Mouse (Mus musculus): ENCODE results near the gene Dpep2nb. TPM values are rescaled to one million over a fixed set of nuclear protein-coding genes. Genes with fewer than 3 reads are reported as not detected.

Dpep2nb gene
- total and polyA plus RNA-seq, 3 experiments: not detected

GRCm38 (mm10) chr8:105992499-105992898 lies 13.3 kb downstream of the Dpep2nb start:
- Histone ChIP-seq H3K27ac (ENCODE audit: insufficient read depth, low read depth) (peak overlapping the region; percentile 28; the same call in 1 of the 2 replicates), H3K4me3 (replicated peaks in 1 of 3; ENCODE audit: low read depth in 2 of 3, low read length in 2 of 3, poor library complexity in 1 of 3) (no peak overlapping the region), H3K9me3 (replicated peaks; ENCODE audit: low read length) (no peaks in the 10 kb centered on the region), H3K79me2 (replicated peaks; ENCODE audit: control insufficient read depth, extremely low read depth, insufficient read depth, poor library complexity, severe bottlenecking) (no peaks in the 10 kb centered on the region), H3K4me1 (ENCODE audit: control insufficient read depth in 1 of 2, insufficient read depth in 2 of 2) (peaks cover 16 to 44% of the 10 kb centered on the region in 2 experiments), H3K27me3 (replicated peaks) (peaks cover 4% of the 10 kb centered on the region), H3K9ac (ENCODE audit: insufficient read depth, low read depth) (no peak overlapping the region), H3K36me3 (replicated peaks in 1 of 2; ENCODE audit: control insufficient read depth in 1 of 2, insufficient read depth in 1 of 2, low read length in 1 of 2) (no peaks in the 10 kb centered on the region), H3K4me2 (ENCODE audit: insufficient read depth, low read depth, poor library complexity, severe bottlenecking) (peak overlapping the region; percentile 83)
- in situ Hi-C loops (cut with MboI; ENCODE audit: low pct_ligation_motif_present, low pct_unique_long_range_greater_than_20kb, low sequenced_read_pairs) (loop anchor here (5.0 kb wide), 1 partner anchor 35 kb away; no protein-coding TSS in a partner anchor), dilution Hi-C loops (cut with MboI; ENCODE audit: extremely low pct_ligation_motif_present, extremely low pct_unique_long_range_greater_than_20kb, low sequenced_read_pairs) (no loop called here)
- TF ChIP-seq TCF12 (IDR thresholded peaks at IDR 0.05; ENCODE audit: low read depth, low read length): peak; percentile 67; the same call in 1 of the 2 replicates
- peak; percentile 46; the same call in 1 of the 2 replicates for TF ChIP-seq MXI1 (IDR thresholded peaks at IDR 0.05; ENCODE audit: low read depth, low read length)
- TF ChIP-seq MAFK (IDR thresholded peaks at IDR 0.05; ENCODE audit: insufficient replicate concordance, low read length): peak; percentile 70; the same call in 1 of the 2 replicates
- TF ChIP-seq USF1 (IDR thresholded peaks at IDR 0.05; ENCODE audit: low read depth, low read length): no peak
- no peak for TF ChIP-seq POLR2AphosphoS2 (IDR thresholded peaks at IDR 0.05; ENCODE audit: low read depth, low read length)
- TF ChIP-seq HCFC1 (IDR thresholded peaks at IDR 0.05; ENCODE audit: low read depth, low read length): peak; percentile 46
- peak; percentile 39; the same call in 1 of the 2 replicates for TF ChIP-seq ELF1 (IDR thresholded peaks at IDR 0.05; ENCODE audit: low read depth, low read length)
- TF ChIP-seq IRF4 (IDR thresholded peaks at IDR 0.05; ENCODE audit: low read depth, low read length): peak; percentile 97
- no peak for TF ChIP-seq JUN (IDR thresholded peaks at IDR 0.05; ENCODE audit: insufficient read depth, low read depth, low read length)
- peak; percentile 70; the same call in 1 of the 2 replicates for TF ChIP-seq MEF2A (IDR thresholded peaks at IDR 0.05; ENCODE audit: borderline replicate concordance, low read depth, low read length)
- peak; percentile 93 for TF ChIP-seq EP300 (IDR thresholded peaks at IDR 0.05; ENCODE audit: low read length)
- no peak for TF ChIP-seq E2F4 (IDR thresholded peaks at IDR 0.05; ENCODE audit: insufficient replicate concordance, low read depth, low read length)
- TF ChIP-seq SIN3A (IDR thresholded peaks at IDR 0.05; ENCODE audit: low read length): peak; percentile 73
- peak; percentile 99 for TF ChIP-seq ZNF384 (IDR thresholded peaks at IDR 0.05; ENCODE audit: low read depth, low read length)
- TF ChIP-seq ETS1 (conservative IDR thresholded peaks at IDR 0.05; ENCODE audit: low read depth, low read length): peak; percentile 68; the same call in 1 of the 2 replicates
- peak; percentile 92 for TF ChIP-seq BHLHE40 (IDR thresholded peaks at IDR 0.05; ENCODE audit: low read depth, low read length)
- peak; percentile 85; the same call in 1 of the 2 replicates for TF ChIP-seq RCOR1 (conservative IDR thresholded peaks at IDR 0.05; ENCODE audit: low read depth, low read length)
- TF ChIP-seq CHD2 (IDR thresholded peaks at IDR 0.05; ENCODE audit: low read length): peak; percentile 96
- DNase-seq (ENCODE audit: extremely low read depth): peak; percentile 87

- no peak for TF ChIP-seq RCOR1 (conservative IDR thresholded peaks at IDR 0.05; ENCODE audit: low read depth, low read length)
- TF ChIP-seq KAT2A (IDR thresholded peaks at IDR 0.05; ENCODE audit: insufficient replicate concordance, low read length): no peak
- TF ChIP-seq MYC (IDR thresholded peaks at IDR 0.05; ENCODE audit: low read depth, low read length): no peak
- no peak for TF ChIP-seq MEF2A (IDR thresholded peaks at IDR 0.05; ENCODE audit: borderline replicate concordance, low read depth, low read length)
- no peak for TF ChIP-seq HCFC1 (IDR thresholded peaks at IDR 0.05; ENCODE audit: low read depth, low read length)
- no peak for TF ChIP-seq ELF1 (IDR thresholded peaks at IDR 0.05; ENCODE audit: low read depth, low read length)
- TF ChIP-seq MAZ (IDR thresholded peaks at IDR 0.05; ENCODE audit: low read depth, low read length): no peak
- TF ChIP-seq SMC3 (IDR thresholded peaks at IDR 0.05; ENCODE audit: low read depth, low read length): no peak
- no peak for TF ChIP-seq EP300 (IDR thresholded peaks at IDR 0.05; ENCODE audit: low read length)
- TF ChIP-seq ETS1 (conservative IDR thresholded peaks at IDR 0.05; ENCODE audit: low read depth, low read length): no peak
- no peak for TF ChIP-seq BHLHE40 (IDR thresholded peaks at IDR 0.05; ENCODE audit: low read depth, low read length)
- TF ChIP-seq MXI1 (IDR thresholded peaks at IDR 0.05; ENCODE audit: low read depth, low read length): no peak
- TF ChIP-seq ZKSCAN1 (IDR thresholded peaks at IDR 0.05; ENCODE audit: borderline replicate concordance, low read depth, low read length): no peak
- no peak for TF ChIP-seq JUND (conservative IDR thresholded peaks at IDR 0.05; ENCODE audit: low read depth, low read length)
- no peak for TF ChIP-seq ZMIZ1 (IDR thresholded peaks at IDR 0.05; ENCODE audit: low read depth, low read length)
- TF ChIP-seq NELFE (IDR thresholded peaks at IDR 0.05; ENCODE audit: low read depth, low read length): no peak
- TF ChIP-seq CHD1 (IDR thresholded peaks at IDR 0.05; ENCODE audit: low read depth, low read length): no peak
- no peak for TF ChIP-seq SIN3A (IDR thresholded peaks at IDR 0.05; ENCODE audit: low read length)
- no peak for TF ChIP-seq USF1 (IDR thresholded peaks at IDR 0.05; ENCODE audit: low read depth, low read length)
- no peak for DNase-seq (ENCODE audit: extremely low read depth)
- no peak overlapping the region for H3K4me3 ChIP-seq (replicated peaks in 1 of 3; ENCODE audit: low read depth in 2 of 3, low read length in 2 of 3, poor library complexity in 1 of 3)
- H3K9ac ChIP-seq (ENCODE audit: insufficient read depth, low read depth): no peak overlapping the region
- H3K4me2 ChIP-seq (ENCODE audit: insufficient read depth, low read depth, poor library complexity, severe bottlenecking): no peak overlapping the region
- dilution Hi-C loops (cut with MboI; ENCODE audit: extremely low pct_ligation_motif_present, extremely low pct_unique_long_range_greater_than_20kb, low sequenced_read_pairs): no loop called here
- peak overlapping the region; percentile 6; the same call in 1 of the 2 replicates for H3K27ac ChIP-seq (ENCODE audit: insufficient read depth, low read depth)
- H3K36me3 ChIP-seq (replicated peaks in 1 of 2; ENCODE audit: control insufficient read depth in 1 of 2, insufficient read depth in 1 of 2, low read length in 1 of 2): no peaks in the 10 kb centered on the region
- H3K27me3 ChIP-seq (replicated peaks): peaks cover 6% of the 10 kb centered on the region
- peaks cover 16 to 37% of the 10 kb centered on the region in 2 experiments for H3K4me1 ChIP-seq (ENCODE audit: control insufficient read depth in 1 of 2, insufficient read depth in 2 of 2)
- no peaks in the 10 kb centered on the region for H3K79me2 ChIP-seq (replicated peaks; ENCODE audit: control insufficient read depth, extremely low read depth, insufficient read depth, poor library complexity, severe bottlenecking)
- in situ Hi-C loops (cut with MboI; ENCODE audit: low pct_ligation_motif_present, low pct_unique_long_range_greater_than_20kb, low sequenced_read_pairs): loop anchor here (5.0 kb wide), 1 partner anchor 36 kb away; no protein-coding TSS in a partner anchor
- no peaks in the 10 kb centered on the region for H3K9me3 ChIP-seq (replicated peaks; ENCODE audit: low read length)
Measured at GRCm38 (mm10) chr8:105991546-105991945, 14.2 kb downstream of the Dpep2nb start.
